Mouse (Mus musculus) 3T3-L1 (cell line): ENCODE measurements around the gene Znhit2.
A peak's percentile ranks its signal among the peaks of the same experiment; 100 is the strongest.

ENCODE experiments used
- DNase-seq: peaks from one replicate; pipeline ENCODE4 v3.0.0-alpha.2; 2015; ENCODE audit warnings: low read depth, low spot score

The Znhit2 gene

GRCm38 (mm10) chr19:6061021-6061533, at the start of gene Znhit2:
Gene Znhit2 (plus strand): TSS chr19:6061192.
- peak; percentile 99 for DNase-seq

GRCm38 (mm10) chr19:6013691-6014090, 47.3 kb upstream of the Znhit2 start:
- DNase-seq, result no peak

GRCm38 (mm10) chr19:6014991-6015510, 45.9 kb upstream of the Znhit2 start:
- peak; percentile 66 for DNase-seq

GRCm38 (mm10) chr19:6015511-6016315, 45.3 kb upstream of the Znhit2 start, which contains the start of gene Capn1:
Gene Capn1 (minus strand): TSS chr19:6015897.
- DNase-seq, result peak; percentile 78

GRCm38 (mm10) chr19:6016532-6016931, 44.5 kb upstream of the Znhit2 start:
- peak; percentile 67 for DNase-seq

- peak; percentile 98 for DNase-seq
These were observed 42.6 kb upstream of the Znhit2 start for GRCm38 (mm10) chr19:6018142-6019089.

- peak; percentile 43 for DNase-seq
These were observed 40.7 kb upstream of the Znhit2 start for GRCm38 (mm10) chr19:6020276-6020675.

GRCm38 (mm10) chr19:6023059-6023458, 37.9 kb upstream of the Znhit2 start:
- DNase-seq, result no peak

GRCm38 (mm10) chr19:6023930-6024329, 37.1 kb upstream of the Znhit2 start:
- no peak for DNase-seq

GRCm38 (mm10) chr19:6028991-6029390, 32.0 kb upstream of the Znhit2 start:
- DNase-seq, result peak; percentile 80

- no peak for DNase-seq
These were observed 31.6 kb upstream of the Znhit2 start for GRCm38 (mm10) chr19:6029426-6029825.

GRCm38 (mm10) chr19:6030520-6031280, 30.3 kb upstream of the Znhit2 start:
- DNase-seq, result no peak

- no peak for DNase-seq
These were observed 24.9 kb upstream of the Znhit2 start for GRCm38 (mm10) chr19:6035966-6036585.

- no peak for DNase-seq
These were observed 23.3 kb upstream of the Znhit2 start for GRCm38 (mm10) chr19:6037695-6038094.

GRCm38 (mm10) chr19:6038326-6038725, 22.7 kb upstream of the Znhit2 start:
- DNase-seq, result no peak

- DNase-seq, result peak; percentile 51
These were observed 21.0 kb upstream of the Znhit2 start for GRCm38 (mm10) chr19:6040002-6040401.

- no peak for DNase-seq
These were observed 18.7 kb upstream of the Znhit2 start for GRCm38 (mm10) chr19:6042293-6042692.

- peak; percentile 88 for DNase-seq
These were observed 16.9 kb upstream of the Znhit2 start for GRCm38 (mm10) chr19:6044102-6044501.

GRCm38 (mm10) chr19:6045366-6046293, 15.4 kb upstream of the Znhit2 start:
- peak; percentile 49 for DNase-seq
